Mouse (Mus musculus): ENCODE results near the gene Swsap1. TPM values are rescaled to one million over a fixed set of nuclear protein-coding genes. Genes with fewer than 3 reads are reported as not detected.

Swsap1 gene
- polyA plus RNA-seq, 1 experiment from 2014 or later, result 21.5 TPM

DNA sequence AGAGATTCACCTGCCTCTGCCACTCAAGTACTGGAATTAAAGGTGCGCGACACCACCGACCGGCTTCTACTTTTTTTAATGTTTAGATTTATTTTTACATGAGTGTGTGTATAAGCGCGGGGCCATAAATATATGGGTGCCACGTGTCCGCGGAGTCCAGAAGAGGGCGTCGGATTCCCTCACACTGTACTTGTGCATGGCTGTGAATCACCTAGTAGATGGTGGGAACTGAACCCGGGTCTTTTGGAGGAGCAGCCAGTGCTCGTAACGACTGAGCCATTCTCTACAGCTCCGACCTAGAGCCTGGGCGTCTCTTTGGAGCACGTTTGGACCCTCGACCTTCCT is 358 bp upstream of the Swsap1 start:
- Histone ChIP-seq H3K9me3 (ENCODE audit: control insufficient read depth, low read length) (no peaks in the 10 kb centered on the region), H3K9ac (replicated peaks; ENCODE audit: low read length) (peak overlapping the region; percentile 37; the same call in 1 of the 2 replicates), H3K36me3 (ENCODE audit: control insufficient read depth, insufficient read depth, low read length) (no peaks in the 10 kb centered on the region), H3K27ac (replicated peaks; ENCODE audit: low read depth, low read length) (peak overlapping the region; percentile 94), H3K27me3 (ENCODE audit: control insufficient read depth, insufficient read depth, low read length) (peaks cover 10% of the 10 kb centered on the region), H3K4me1 (ENCODE audit: control insufficient read depth, insufficient read depth, low read length) (peaks cover 17% of the 10 kb centered on the region; the same call in 1 of the 2 replicates), H3K4me2 (ENCODE audit: low read length) (peak overlapping the region; percentile 68), H3K4me3 (replicated peaks; ENCODE audit: low read depth, low read length) (peak overlapping the region; percentile 64)
- 3% methylated on average over 18 of the region's 18 CpGs for WGBS
- no peak for DNase-seq
- peak; percentile 52 for ATAC-seq (ENCODE audit: low FRiP score, low TSS enrichment)

DNA sequence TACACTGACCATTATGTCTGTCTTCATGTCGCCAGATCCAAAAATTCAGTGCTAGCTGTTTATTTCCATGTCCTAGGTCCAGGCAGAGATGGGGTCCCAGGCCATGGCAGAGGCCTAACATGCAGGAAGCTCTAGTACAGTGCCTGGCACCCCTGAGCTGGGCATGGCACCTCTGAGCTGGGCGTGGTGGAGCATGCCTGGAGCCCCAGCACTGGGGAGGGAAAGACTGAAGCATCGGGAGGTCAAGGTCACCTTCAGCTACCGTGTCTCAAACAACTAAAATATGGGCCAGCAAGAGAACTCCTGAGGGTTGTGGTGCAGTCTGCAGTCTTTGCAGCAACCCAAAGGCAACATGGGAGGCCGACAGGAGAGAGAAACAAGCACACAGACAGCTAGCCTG is 2.8 kb downstream of the Swsap1 start:
- ATAC-seq (ENCODE audit: low FRiP score, low TSS enrichment) (no peak), DNase-seq (no peak)
- Histone ChIP-seq H3K4me3 (replicated peaks; ENCODE audit: low read depth, low read length) (no peak overlapping the region), H3K27me3 (ENCODE audit: control insufficient read depth, insufficient read depth, low read length) (peaks cover 41% of the 10 kb centered on the region), H3K9ac (replicated peaks; ENCODE audit: low read length) (no peak overlapping the region), H3K4me1 (ENCODE audit: control insufficient read depth, insufficient read depth, low read length) (peaks cover 32% of the 10 kb centered on the region), H3K36me3 (ENCODE audit: control insufficient read depth, insufficient read depth, low read length) (no peaks in the 10 kb centered on the region), H3K27ac (replicated peaks; ENCODE audit: low read depth, low read length) (no peak overlapping the region), H3K9me3 (ENCODE audit: control insufficient read depth, low read length) (no peaks in the 10 kb centered on the region), H3K4me2 (ENCODE audit: low read length) (no peak overlapping the region)
- WGBS, result 88% methylated on average over 5 of the region's 5 CpGs

DNA sequence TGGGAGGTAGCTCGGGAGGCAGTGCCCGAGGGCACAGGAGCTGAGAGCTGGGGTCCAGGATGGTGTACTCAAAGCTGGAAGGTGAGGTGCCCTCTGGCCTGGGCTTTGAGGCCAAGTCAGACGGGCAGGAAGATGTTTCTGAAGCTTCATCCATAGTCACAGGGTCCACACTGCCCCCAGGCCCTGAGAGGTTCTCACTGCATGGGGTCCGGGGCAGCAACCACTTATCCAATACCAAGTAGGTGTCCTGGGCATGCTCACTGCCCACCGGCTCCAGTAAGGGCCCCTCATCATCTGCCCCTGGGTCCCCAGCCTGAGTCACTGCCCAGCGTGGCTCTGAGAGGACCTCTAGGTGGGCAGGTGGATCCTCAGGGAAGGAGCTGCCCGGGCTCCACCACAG is 3.7 kb downstream of the Swsap1 start:
- no peaks in the 10 kb centered on the region for H3K9me3 ChIP-seq (ENCODE audit: control insufficient read depth, low read length)
- no peak overlapping the region for H3K4me3 ChIP-seq (replicated peaks; ENCODE audit: low read depth, low read length)
- no peak overlapping the region for H3K4me2 ChIP-seq (ENCODE audit: low read length)
- no peak overlapping the region for H3K9ac ChIP-seq (replicated peaks; ENCODE audit: low read length)
- WGBS, result 90% methylated on average over 7 of the region's 7 CpGs
- no peak overlapping the region for H3K27ac ChIP-seq (replicated peaks; ENCODE audit: low read depth, low read length)
- H3K36me3 ChIP-seq (ENCODE audit: control insufficient read depth, insufficient read depth, low read length), result no peaks in the 10 kb centered on the region
- H3K4me1 ChIP-seq (ENCODE audit: control insufficient read depth, insufficient read depth, low read length), result peaks cover 25% of the 10 kb centered on the region
- H3K27me3 ChIP-seq (ENCODE audit: control insufficient read depth, insufficient read depth, low read length), result peaks cover 43% of the 10 kb centered on the region
- DNase-seq (no peak), ATAC-seq (ENCODE audit: low FRiP score, low TSS enrichment) (no peak)

DNA sequence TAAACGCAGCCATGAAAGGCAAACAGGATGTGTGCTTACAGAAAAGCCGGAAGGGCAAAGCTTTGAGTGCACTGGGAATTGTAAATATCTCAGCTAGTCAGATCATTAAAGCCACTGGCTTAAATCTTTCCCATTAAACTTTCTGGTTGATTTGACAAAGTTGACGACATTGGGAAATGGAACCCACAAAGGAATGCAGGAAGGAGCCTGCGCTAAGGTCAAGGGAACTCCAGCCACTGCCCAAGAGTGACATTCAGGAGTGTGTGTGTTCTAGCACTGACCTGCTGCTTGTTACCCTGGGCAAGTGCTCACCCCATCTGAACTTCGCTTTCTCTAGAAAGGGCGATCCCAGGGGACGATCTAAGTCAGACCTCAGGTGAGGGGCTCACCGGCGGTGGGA is 4.6 kb downstream of the Swsap1 start:
- no peak overlapping the region for H3K9ac ChIP-seq (replicated peaks; ENCODE audit: low read length)
- no peak for ATAC-seq (ENCODE audit: low FRiP score, low TSS enrichment)
- H3K27ac ChIP-seq (replicated peaks; ENCODE audit: low read depth, low read length), result no peak overlapping the region
- no peaks in the 10 kb centered on the region for H3K36me3 ChIP-seq (ENCODE audit: control insufficient read depth, insufficient read depth, low read length)
- peaks cover 20% of the 10 kb centered on the region for H3K4me1 ChIP-seq (ENCODE audit: control insufficient read depth, insufficient read depth, low read length)
- H3K27me3 ChIP-seq (ENCODE audit: control insufficient read depth, insufficient read depth, low read length), result peaks cover 43% of the 10 kb centered on the region
- H3K4me3 ChIP-seq (replicated peaks; ENCODE audit: low read depth, low read length), result no peak overlapping the region
- 61% methylated on average over 9 of the region's 9 CpGs for WGBS
- H3K4me2 ChIP-seq (ENCODE audit: low read length), result no peak overlapping the region
- H3K9me3 ChIP-seq (ENCODE audit: control insufficient read depth, low read length), result no peaks in the 10 kb centered on the region
- no peak for DNase-seq

DNA sequence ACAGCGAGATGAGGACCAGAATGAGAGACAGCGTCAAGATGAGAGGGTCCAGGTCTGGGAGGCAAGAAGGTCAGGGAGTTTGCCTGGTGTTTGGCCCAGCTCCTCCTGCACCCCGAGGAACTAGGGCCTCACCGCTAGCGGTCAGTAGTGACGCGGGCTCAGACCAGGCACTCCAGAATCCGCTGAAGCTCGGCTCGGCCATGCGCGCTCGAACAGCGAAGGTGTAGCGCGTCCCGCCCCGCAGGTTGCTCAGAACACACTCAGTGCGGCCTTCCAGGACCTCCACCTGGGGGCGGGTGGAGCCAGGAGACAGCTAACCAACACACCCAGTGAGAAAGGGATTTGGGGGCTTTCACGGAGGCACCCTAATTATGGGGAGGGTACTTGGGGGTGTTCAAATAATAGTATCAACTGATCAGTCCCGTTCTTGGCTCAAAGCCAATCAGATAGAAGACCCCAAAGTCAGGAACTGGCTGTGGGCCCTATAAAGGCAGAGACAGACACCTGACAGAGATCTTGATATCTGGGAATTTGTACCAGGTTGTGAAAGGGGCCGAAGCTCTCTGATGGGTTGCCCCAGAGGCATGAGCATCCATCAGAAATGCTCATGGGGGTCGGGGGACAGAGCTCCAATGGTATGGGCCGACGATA is 5.1 kb downstream of the Swsap1 start:
- no peak for DNase-seq
- WGBS, result 11% methylated on average over 26 of the region's 26 CpGs
- peaks cover 43% of the 10 kb centered on the region for H3K27me3 ChIP-seq (ENCODE audit: control insufficient read depth, insufficient read depth, low read length)

DNA sequence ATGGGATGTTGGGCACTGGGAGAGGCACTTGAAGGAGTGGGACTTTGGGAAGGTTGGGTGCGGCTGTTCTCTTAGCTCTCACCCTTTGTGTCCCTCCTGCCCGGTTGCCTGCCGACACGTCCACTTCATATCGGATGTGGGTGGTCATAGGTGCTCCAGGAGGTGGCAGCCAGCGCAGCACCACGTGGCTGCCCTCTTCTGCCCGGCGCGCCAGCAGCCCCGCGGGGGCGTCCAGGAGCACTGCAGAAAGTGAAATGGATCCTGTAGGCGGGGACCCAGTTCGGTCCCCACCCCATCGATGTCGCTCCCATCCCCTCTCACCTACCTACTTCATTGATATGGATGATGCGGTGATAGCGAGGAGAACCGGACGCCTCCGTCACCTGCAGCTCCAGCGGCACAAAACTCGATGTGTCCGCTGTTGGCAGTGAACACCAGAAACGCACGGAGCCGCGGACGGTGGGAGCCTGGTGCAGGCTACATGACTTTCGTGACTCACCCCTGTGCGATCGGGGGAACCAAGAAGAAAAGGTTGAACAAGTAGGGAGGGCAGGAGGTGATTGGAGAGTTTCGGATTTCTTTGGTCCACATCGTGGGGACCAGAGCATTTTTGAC is 5.9 kb downstream of the Swsap1 start:
- Histone ChIP-seq H3K27ac (replicated peaks; ENCODE audit: low read depth, low read length) (no peak overlapping the region), H3K9ac (replicated peaks; ENCODE audit: low read length) (peak overlapping the region; percentile 34; the same call in 1 of the 2 replicates), H3K9me3 (ENCODE audit: control insufficient read depth, low read length) (no peaks in the 10 kb centered on the region), H3K4me1 (ENCODE audit: control insufficient read depth, insufficient read depth, low read length) (peaks cover 17% of the 10 kb centered on the region), H3K27me3 (ENCODE audit: control insufficient read depth, insufficient read depth, low read length) (peaks cover 43% of the 10 kb centered on the region), H3K4me2 (ENCODE audit: low read length) (peak overlapping the region; percentile 55), H3K36me3 (ENCODE audit: control insufficient read depth, insufficient read depth, low read length) (no peaks in the 10 kb centered on the region), H3K4me3 (replicated peaks; ENCODE audit: low read depth, low read length) (peak overlapping the region; percentile 32)
- DNase-seq (no peak), ATAC-seq (ENCODE audit: low FRiP score, low TSS enrichment) (no peak)
- WGBS, result 1% methylated on average over 35 of the region's 35 CpGs

More for the DNA sequence above, 5.1 kb downstream of the Swsap1 start:
- H3K4me3 ChIP-seq (replicated peaks; ENCODE audit: low read depth, low read length), result no peak overlapping the region
- no peak for ATAC-seq (ENCODE audit: low FRiP score, low TSS enrichment)
- H3K36me3 ChIP-seq (ENCODE audit: control insufficient read depth, insufficient read depth, low read length), result no peaks in the 10 kb centered on the region
- H3K4me1 ChIP-seq (ENCODE audit: control insufficient read depth, insufficient read depth, low read length), result peaks cover 20% of the 10 kb centered on the region
- H3K27ac ChIP-seq (replicated peaks; ENCODE audit: low read depth, low read length), result no peak overlapping the region
- H3K4me2 ChIP-seq (ENCODE audit: low read length), result no peak overlapping the region
- H3K9ac ChIP-seq (replicated peaks; ENCODE audit: low read length), result no peak overlapping the region
- H3K9me3 ChIP-seq (ENCODE audit: control insufficient read depth, low read length), result no peaks in the 10 kb centered on the region

DNA sequence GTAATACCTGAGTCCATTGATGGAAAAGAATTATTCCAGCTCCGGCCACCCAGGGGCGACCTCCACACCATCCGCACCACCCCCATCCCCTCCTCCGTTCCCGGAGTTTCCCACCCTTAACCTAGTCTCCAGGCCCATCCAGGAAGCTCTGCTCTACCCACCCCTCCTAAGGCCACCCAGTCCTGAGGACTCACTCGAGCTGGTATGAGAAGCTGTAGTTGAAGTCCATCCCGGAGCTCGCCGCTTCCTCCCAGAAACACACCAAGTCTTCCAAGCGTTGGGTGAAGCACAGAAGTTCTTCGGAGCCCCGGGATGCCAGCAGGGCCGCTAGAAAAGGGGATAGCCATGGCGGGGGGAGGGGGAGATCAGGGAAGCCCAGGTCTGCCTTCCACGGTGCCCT is 6.5 kb downstream of the Swsap1 start:
- Histone ChIP-seq H3K36me3 (ENCODE audit: control insufficient read depth, insufficient read depth, low read length) (no peaks in the 10 kb centered on the region), H3K4me1 (ENCODE audit: control insufficient read depth, insufficient read depth, low read length) (peaks cover 14% of the 10 kb centered on the region), H3K9me3 (ENCODE audit: control insufficient read depth, low read length) (no peaks in the 10 kb centered on the region), H3K27ac (replicated peaks; ENCODE audit: low read depth, low read length) (no peak overlapping the region), H3K27me3 (ENCODE audit: control insufficient read depth, insufficient read depth, low read length) (peaks cover 43% of the 10 kb centered on the region), H3K9ac (replicated peaks; ENCODE audit: low read length) (peak overlapping the region; percentile 34; the same call in 1 of the 2 replicates), H3K4me3 (replicated peaks; ENCODE audit: low read depth, low read length) (peak overlapping the region; percentile 32), H3K4me2 (ENCODE audit: low read length) (peak overlapping the region; percentile 55)
- DNase-seq (no peak), ATAC-seq (ENCODE audit: low FRiP score, low TSS enrichment) (no peak)
- WGBS, result 0% methylated on average over 15 of the region's 15 CpGs

DNA sequence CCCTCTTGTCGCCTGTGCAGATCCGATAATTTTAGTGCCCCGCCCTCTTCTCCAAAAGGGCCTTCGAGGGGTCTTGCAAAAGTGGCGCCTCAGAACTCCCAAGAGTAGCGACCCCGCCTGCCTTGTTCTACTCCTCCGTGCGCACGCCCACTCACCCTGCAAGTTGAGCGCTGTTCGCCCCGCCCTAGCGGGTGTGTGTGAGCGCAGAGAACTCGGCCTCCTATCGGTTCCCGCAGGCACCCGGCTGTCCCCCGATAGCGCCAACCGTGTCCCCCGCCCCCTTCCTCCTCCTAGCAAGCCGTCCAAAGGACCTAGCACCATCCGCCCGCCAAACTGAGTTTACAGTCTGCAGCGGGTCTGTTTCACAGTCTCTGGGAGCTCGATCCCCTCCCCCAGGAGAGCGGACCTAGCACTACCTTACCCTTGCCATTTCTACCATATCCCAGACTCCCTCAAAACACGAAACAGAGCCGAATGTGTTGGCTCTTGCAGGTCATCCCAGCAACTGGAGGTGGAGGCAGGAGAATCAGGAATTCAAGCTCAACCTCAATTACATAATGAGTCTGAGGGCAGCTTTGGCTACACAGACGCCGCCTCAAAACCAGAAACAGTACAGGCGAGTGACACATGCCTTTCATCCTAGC is 7.0 kb downstream of the Swsap1 start:
- peak; percentile 75 for DNase-seq
- 4% methylated on average over 34 of the region's 34 CpGs for WGBS

More for the DNA sequence above, 7.0 kb downstream of the Swsap1 start:
- H3K4me2 ChIP-seq (ENCODE audit: low read length), result peak overlapping the region; percentile 55
- H3K27ac ChIP-seq (replicated peaks; ENCODE audit: low read depth, low read length), result no peak overlapping the region
- H3K4me3 ChIP-seq (replicated peaks; ENCODE audit: low read depth, low read length), result peak overlapping the region; percentile 32
- peak; percentile 54; the same call in 1 of the 2 replicates for ATAC-seq (ENCODE audit: low FRiP score, low TSS enrichment)
- H3K4me1 ChIP-seq (ENCODE audit: control insufficient read depth, insufficient read depth, low read length), result peaks cover 14% of the 10 kb centered on the region
- H3K9ac ChIP-seq (replicated peaks; ENCODE audit: low read length), result peak overlapping the region; percentile 34; the same call in 1 of the 2 replicates
- no peaks in the 10 kb centered on the region for H3K9me3 ChIP-seq (ENCODE audit: control insufficient read depth, low read length)
- H3K27me3 ChIP-seq (ENCODE audit: control insufficient read depth, insufficient read depth, low read length), result peaks cover 43% of the 10 kb centered on the region
- no peaks in the 10 kb centered on the region for H3K36me3 ChIP-seq (ENCODE audit: control insufficient read depth, insufficient read depth, low read length)
